Mouse (Mus musculus) midbrain, embryonic 11.5 days (tissue): ENCODE data around the gene Tjap1. TPM values are rescaled to one million over a fixed set of nuclear protein-coding genes. Genes with fewer than 3 reads are reported as not detected.

Experiments
- ATAC-seq: fragments of 200-750 bp; cut with Nextera tagmentation; 2 replicates; pipeline ENCODE4 v1.8.0; 2017; ENCODE audit warnings: moderate TSS enrichment, moderate library complexity; ENCODE audit not compliant: low FRiP score
- DNase-seq: peaks from one replicate; pipeline ENCODE4 v3.0.0; 2015; ENCODE audit warnings: low spot score; ENCODE audit errors: missing footprints
- H3K27ac ChIP-seq: fragments of 300-500 bp; sonication (generic); 2 replicates; pipeline ENCODE4 v1.5.1; 2014; ENCODE audit warnings: low read depth, low read length
- H3K27me3 ChIP-seq: fragments of 300-500 bp; sonication (generic); 2 replicates; pipeline ENCODE4 v1.6.1; 2014; ENCODE audit warnings: mild to moderate bottlenecking, low read length, moderate library complexity, mixed read lengths; ENCODE audit not compliant: control insufficient read depth, insufficient read depth
- H3K36me3 ChIP-seq: fragments of 300-500 bp; sonication (generic); 2 replicates; pipeline ENCODE4 v1.6.1; 2014; ENCODE audit warnings: mild to moderate bottlenecking, low read length, moderate library complexity, mixed read lengths; ENCODE audit not compliant: control insufficient read depth, insufficient read depth
- H3K4me1 ChIP-seq: fragments of 300-500 bp; sonication (generic); 2 replicates; pipeline ENCODE4 v1.6.1; 2014; ENCODE audit warnings: low read length; ENCODE audit not compliant: control insufficient read depth, insufficient read depth
- H3K4me2 ChIP-seq: fragments of 300-500 bp; sonication (generic); 2 replicates; pipeline ENCODE4 v1.6.1; 2014; ENCODE audit warnings: mild to moderate bottlenecking, moderate library complexity
- H3K4me3 ChIP-seq: fragments of 300-500 bp; sonication (generic); 2 replicates; pipeline ENCODE4 v1.5.1; 2014; ENCODE audit warnings: low read depth, low read length
- H3K9ac ChIP-seq: fragments of 300-500 bp; sonication (generic); 2 replicates; pipeline ENCODE4 v1.6.1; 2014; ENCODE audit warnings: low read length
- H3K9me3 ChIP-seq: fragments of 300-500 bp; sonication (generic); 2 replicates; pipeline ENCODE4 v1.6.1; 2016; ENCODE audit warnings: low read length; ENCODE audit not compliant: control insufficient read depth
- WGBS: fragments of 180-500 bp; shearing (Covaris S2); extraction: QIAGEN DNeasy Blood & Tissue Kit; methylation state at CpG from one replicate; pipeline ENCODE4 v1.1.7; 2014; 5-methylcytosine and 5-hydroxymethylcytosine counted together
- microRNA counts: library from miRNA; unstranded; fragments of <30 nt; microRNA quantifications from one replicate; lab custom pipeline; 2015
- microRNA-seq: library from miRNA; unstranded; fragments of <30 nt; microRNA quantifications from one replicate; pipeline ENCODE4, GENCODE M21; 2017
- polyA plus RNA-seq: library from polyadenylated mRNA; unstranded; fragments of >200 nt; fragmentation: Nextera tagmentation; extraction: Ambion mirVana; gene quantifications from 2 replicates; pipeline ENCODE4 v1.2.1, GENCODE M21; 2014

Gene Tjap1
- polyA plus RNA-seq, 1 experiment from 2014 or later: 51.0 TPM

- Histone ChIP-seq H3K27me3 (no peaks in the 10 kb centered on the region), H3K27ac (no peak overlapping the region), H3K4me2 (no peak overlapping the region), H3K36me3 (peaks cover 29% of the 10 kb centered on the region), H3K9ac (no peak overlapping the region), H3K4me3 (no peak overlapping the region), H3K4me1 (no peaks in the 10 kb centered on the region), H3K9me3 (no peaks in the 10 kb centered on the region)
- 87% methylated on average over 5 of the region's 5 CpGs for WGBS
- no peak for DNase-seq
- no peak for ATAC-seq
These were observed 45.3 kb downstream of the Tjap1 start for GRCm38 (mm10) chr17:46237480-46237879.

- H3K9ac ChIP-seq: no peak overlapping the region
These were observed 45.7 kb downstream of the Tjap1 start for GRCm38 (mm10) chr17:46237079-46237478.

GRCm38 (mm10) chr17:46236067-46236466, 46.8 kb downstream of the Tjap1 start:
- no peak overlapping the region for H3K27ac ChIP-seq
- H3K9me3 ChIP-seq: no peaks in the 10 kb centered on the region
- H3K36me3 ChIP-seq: peaks cover 23% of the 10 kb centered on the region; the same call in 1 of the 2 replicates
- WGBS: 80% methylated on average over 1 of the region's 1 CpGs
- DNase-seq: no peak
- no peak overlapping the region for H3K4me3 ChIP-seq
- no peaks in the 10 kb centered on the region for H3K4me1 ChIP-seq
- no peak overlapping the region for H3K9ac ChIP-seq
- no peaks in the 10 kb centered on the region for H3K27me3 ChIP-seq
- ATAC-seq: no peak
- no peak overlapping the region for H3K4me2 ChIP-seq

More at GRCm38 (mm10) chr17:46237079-46237478, 45.7 kb downstream of the Tjap1 start:
- H3K4me1 ChIP-seq: no peaks in the 10 kb centered on the region
- H3K27me3 ChIP-seq: no peaks in the 10 kb centered on the region
- no peak for ATAC-seq
- DNase-seq: no peak
- no peak overlapping the region for H3K4me3 ChIP-seq
- H3K9me3 ChIP-seq: no peaks in the 10 kb centered on the region
- WGBS: 94% methylated on average over 6 of the region's 6 CpGs
- H3K27ac ChIP-seq: no peak overlapping the region
- H3K4me2 ChIP-seq: no peak overlapping the region
- H3K36me3 ChIP-seq: peaks cover 27% of the 10 kb centered on the region; the same call in 1 of the 2 replicates

- Histone ChIP-seq H3K36me3 (peaks cover 31% of the 10 kb centered on the region), H3K4me3 (no peak overlapping the region), H3K27me3 (no peaks in the 10 kb centered on the region), H3K27ac (no peak overlapping the region), H3K4me1 (no peaks in the 10 kb centered on the region), H3K9me3 (no peaks in the 10 kb centered on the region), H3K9ac (no peak overlapping the region), H3K4me2 (no peak overlapping the region)
- DNase-seq (no peak), ATAC-seq (no peak)
- WGBS: 89% methylated on average over 7 of the region's 7 CpGs
These were observed 55.2 kb downstream of the Tjap1 start for GRCm38 (mm10) chr17:46227576-46227975.

- no peak overlapping the region for H3K9ac ChIP-seq
- DNase-seq: no peak
- no peaks in the 10 kb centered on the region for H3K9me3 ChIP-seq
- ATAC-seq: no peak
- no peak overlapping the region for H3K4me3 ChIP-seq
- H3K27ac ChIP-seq: no peak overlapping the region
- no peak overlapping the region for H3K4me2 ChIP-seq
- no peaks in the 10 kb centered on the region for H3K4me1 ChIP-seq
- 93% methylated on average over 3 of the region's 3 CpGs for WGBS
- peaks cover 41% of the 10 kb centered on the region for H3K36me3 ChIP-seq
- no peaks in the 10 kb centered on the region for H3K27me3 ChIP-seq
These were observed 61.2 kb downstream of the Tjap1 start for GRCm38 (mm10) chr17:46221601-46222000.

- no peak for ATAC-seq
- Histone ChIP-seq H3K9me3 (no peaks in the 10 kb centered on the region), H3K4me3 (no peak overlapping the region), H3K27me3 (no peaks in the 10 kb centered on the region), H3K36me3 (peaks cover 36% of the 10 kb centered on the region), H3K27ac (no peak overlapping the region), H3K4me1 (no peaks in the 10 kb centered on the region), H3K4me2 (no peak overlapping the region), H3K9ac (no peak overlapping the region)
- WGBS: 92% methylated on average over 3 of the region's 3 CpGs
- DNase-seq: no peak
These were observed 72.3 kb downstream of the Tjap1 start for GRCm38 (mm10) chr17:46210550-46210949.

MicroRNAs within 50 kb of the gene (microRNA counts, 519-probe panel; counts per million panel counts)
- not detected for microRNA mmu-miR-693-3p (lab: Ali Mortazavi, UCI)
- microRNA mmu-miR-693-5p (lab: Ali Mortazavi, UCI): not detected

Small RNA genes lying within 50 kb of the gene (microRNA-seq; reads per million reads assigned to microRNA genes)
- 1.1 reads per million for gene Mir693

Other genes with a start within 250 kb of the Tjap1 start
- gene Mrps18a, start 172.0 kb downstream of the Tjap1 start, polyA plus RNA-seq: 119 and 132 TPM in 2 replicates
- gene Rsph9, start 138.8 kb downstream of the Tjap1 start, polyA plus RNA-seq: 17.5 and 18.5 TPM in 2 replicates
- 32.8 and 33.3 TPM in 2 replicates for gene Mad2l1bp, start 129.5 kb downstream of the Tjap1 start, polyA plus RNA-seq
- 16.8 and 19.2 TPM in 2 replicates for gene Gtpbp2, start 122.0 kb downstream of the Tjap1 start, polyA plus RNA-seq
- gene Polh, start 80.4 kb downstream of the Tjap1 start, polyA plus RNA-seq: 10.1 and 10.8 TPM in 2 replicates
- 73.3 and 75.8 TPM in 2 replicates for gene Xpo5, start 80.2 kb downstream of the Tjap1 start, polyA plus RNA-seq
- gene Polr1c, start 35.0 kb downstream of the Tjap1 start, polyA plus RNA-seq: 108 and 114 TPM in 2 replicates
- gene Yipf3, start 34.9 kb downstream of the Tjap1 start, polyA plus RNA-seq: 57.9 and 67.6 TPM in 2 replicates
- 2.9 and 3.4 TPM in 2 replicates for gene Lrrc73, start 29.5 kb downstream of the Tjap1 start, polyA plus RNA-seq
- 0.30 and 0.42 TPM in 2 replicates for gene Dlk2, start 14.4 kb upstream of the Tjap1 start, polyA plus RNA-seq
- 4.5 and 5.0 TPM in 2 replicates for gene Abcc10, start 45.3 kb upstream of the Tjap1 start, polyA plus RNA-seq
- gene Zfp318, start 100.7 kb upstream of the Tjap1 start, polyA plus RNA-seq: 14.0 and 14.8 TPM in 2 replicates
- 0.55 and 0.85 TPM in 2 replicates for gene Crip3, start 145.9 kb upstream of the Tjap1 start, polyA plus RNA-seq
- gene Slc22a7, start 155.4 kb upstream of the Tjap1 start, polyA plus RNA-seq: not detected in 2 replicates
- 2.1 and 2.6 TPM in 2 replicates for gene Ttbk1, start 204.6 kb upstream of the Tjap1 start, polyA plus RNA-seq
- 71.7 and 77.2 TPM in 2 replicates for gene Dnph1, start 213.7 kb upstream of the Tjap1 start, polyA plus RNA-seq